Mouse (Mus musculus) kidney, adult 9 months (tissue): ENCODE measurements around the gene Gramd2.

Experiments
- DNase-seq: peaks from one replicate; pipeline ENCODE4 v3.0.0; 2022

Gramd2 gene

DNA sequence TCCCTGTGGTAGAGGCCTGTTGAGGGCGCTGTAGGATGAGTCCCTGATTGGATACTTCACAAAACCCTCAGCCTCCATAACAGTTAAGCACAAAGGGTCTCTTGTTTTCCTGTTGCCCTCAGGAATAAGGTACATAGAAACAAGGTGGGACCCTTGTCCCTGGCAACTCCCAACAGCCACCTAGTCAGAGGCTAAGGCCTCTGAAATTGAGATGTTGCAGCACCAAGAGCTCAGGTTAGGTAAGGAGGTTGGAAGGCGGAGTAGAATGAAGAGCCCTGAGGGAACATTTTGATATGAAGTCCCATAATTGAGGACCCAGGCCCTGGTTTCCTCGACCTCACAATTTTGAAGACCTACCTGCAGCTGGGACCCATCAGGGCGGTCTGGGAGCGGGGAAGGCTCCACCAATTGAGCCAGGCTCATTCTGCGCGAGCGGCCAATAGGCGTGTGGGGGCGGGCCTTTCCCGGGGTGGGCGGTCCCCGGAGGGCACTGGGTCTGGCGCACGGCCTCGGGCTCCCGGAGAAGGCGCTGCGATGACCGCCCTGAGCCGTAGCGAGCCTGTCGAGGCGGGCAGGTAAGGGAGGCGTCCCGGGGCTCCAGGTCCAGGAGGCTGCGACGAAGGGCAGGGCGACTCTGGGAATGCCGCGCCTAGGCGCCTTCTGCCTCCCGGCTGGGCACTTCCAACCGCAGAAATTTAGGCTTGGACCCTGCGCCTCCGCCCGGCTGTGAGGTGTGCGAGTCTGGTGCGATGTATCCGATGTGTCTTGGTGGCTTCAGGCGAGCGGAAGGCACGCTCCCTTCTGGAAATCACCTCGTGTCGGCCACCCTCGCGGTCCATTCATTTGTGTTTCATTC is at the start of gene Gramd2:
Gramd2 (plus strand) TSS at position 467 of the 856 bp plus-strand sequence.
- DNase-seq = peak; percentile 52

DNA sequence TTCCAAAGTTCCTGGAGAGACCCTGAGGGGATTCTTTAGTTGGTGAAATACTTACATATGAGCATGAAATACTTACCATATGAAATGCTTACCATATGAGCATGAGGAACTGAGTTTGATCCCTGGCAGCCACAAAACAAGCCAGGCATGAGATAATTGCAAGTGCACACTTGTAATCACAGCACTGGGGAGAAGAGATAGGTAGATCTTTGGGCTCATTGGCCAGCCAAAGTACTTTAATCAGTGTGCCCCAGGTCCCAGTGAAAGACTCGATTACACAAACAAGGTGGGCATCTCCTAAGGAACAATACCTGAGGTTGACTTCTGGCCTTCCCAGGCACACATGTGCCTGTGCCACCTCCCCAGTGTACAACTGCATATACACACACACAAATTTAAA is 41.6 kb upstream of the Gramd2 start:
- no peak for DNase-seq

DNA sequence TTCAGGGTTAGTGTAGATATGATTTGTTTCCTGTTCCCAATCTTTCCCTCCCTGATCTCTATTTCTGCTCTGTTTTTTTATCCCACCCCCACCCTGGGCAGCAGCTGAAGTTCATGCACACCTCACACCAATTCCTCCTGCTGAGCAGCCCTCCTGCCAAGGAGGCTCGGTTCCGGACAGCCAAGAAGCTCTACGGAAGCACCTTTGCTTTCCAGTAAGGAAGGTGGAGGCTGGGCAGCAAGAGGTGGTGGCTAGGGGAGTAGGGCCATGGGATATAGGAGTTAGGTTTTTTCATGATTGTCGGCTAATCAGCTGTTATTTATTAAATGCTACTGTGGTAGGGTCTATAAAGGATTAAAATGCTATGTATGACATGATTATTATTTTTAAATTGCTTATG is 40.0 kb upstream of the Gramd2 start:
- no peak for DNase-seq

DNA sequence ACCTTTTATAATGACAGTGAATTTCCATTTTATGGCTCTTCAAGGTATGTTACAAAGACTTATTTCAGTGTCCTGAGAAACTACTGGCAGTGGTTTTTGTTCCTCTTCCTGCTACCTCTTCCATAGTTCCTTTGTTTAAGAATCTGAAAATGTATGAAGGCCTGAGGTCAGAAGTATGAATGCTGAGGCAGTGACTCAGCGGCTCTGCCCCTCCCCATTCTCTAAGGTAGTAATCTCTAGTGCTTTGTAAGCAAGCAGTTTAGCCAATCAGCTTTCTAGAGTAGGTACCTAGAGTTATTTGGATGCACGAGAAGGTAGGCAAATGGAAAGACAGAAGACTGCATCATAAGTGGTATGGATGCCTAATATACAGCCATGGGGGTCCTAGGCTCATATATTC is 38.6 kb upstream of the Gramd2 start:
- DNase-seq = no peak

DNA sequence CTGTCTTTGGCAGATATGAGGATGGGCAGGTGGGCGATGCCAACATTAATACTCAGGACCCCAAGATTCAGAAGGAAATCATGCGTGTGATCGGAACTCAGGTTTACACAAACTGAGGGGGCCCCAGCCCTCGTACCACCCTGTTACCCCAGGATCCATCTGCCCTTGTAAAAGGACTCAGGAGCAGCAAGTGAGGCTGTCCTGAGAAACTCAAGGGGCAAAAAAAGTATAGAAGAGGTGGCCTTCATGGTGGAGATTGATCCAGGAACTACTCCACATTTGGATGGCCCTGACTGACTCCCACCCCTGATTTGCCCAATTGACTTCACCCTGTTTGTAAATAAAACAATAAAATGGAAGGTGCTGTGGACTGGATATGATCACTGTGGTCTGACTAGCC is 30.0 kb upstream of the Gramd2 start:
- DNase-seq = no peak

DNA sequence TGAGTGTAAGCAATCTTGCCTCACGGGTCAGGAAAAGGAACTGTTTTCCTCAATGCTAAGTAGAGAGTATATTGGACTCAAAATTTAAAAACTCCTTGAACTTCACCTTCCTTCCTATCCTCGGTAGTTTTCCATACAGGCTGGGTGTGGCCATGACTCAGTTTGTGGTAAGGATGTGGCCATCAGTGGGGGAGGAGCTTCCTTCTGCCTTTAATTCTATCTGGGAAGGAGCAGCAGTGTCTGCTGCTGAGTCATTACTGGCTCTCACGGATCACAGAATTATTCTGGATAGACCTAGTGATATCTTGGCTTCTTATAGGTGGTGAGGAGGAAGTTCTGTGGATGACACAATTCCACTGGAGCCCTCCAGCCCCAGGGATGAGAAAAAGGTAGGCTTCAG is 26.6 kb upstream of the Gramd2 start:
- no peak for DNase-seq

DNA sequence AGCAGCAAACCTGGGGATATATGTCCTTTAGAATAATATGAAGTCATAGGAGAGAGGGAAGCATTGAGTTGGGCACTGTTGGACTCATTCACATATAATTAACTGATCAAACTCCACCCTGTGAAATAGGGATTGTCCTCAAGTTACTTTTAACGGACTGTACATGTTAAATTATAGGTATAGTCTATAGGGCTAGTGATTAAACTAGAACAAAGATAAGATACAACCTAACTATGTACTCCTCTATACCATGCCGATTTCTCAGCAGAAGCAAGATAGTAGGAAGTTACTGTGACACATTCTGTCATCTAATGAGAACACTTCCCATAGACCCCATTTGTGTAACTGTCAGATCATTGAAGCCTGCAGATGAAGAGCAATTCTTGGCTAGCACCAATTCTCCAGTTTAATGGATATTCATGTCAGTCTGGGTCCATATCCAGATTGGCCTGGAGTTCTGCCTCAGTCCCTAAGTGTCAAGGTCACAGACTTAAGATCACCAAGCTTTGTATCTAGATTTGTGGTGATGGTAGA is 25.4 kb upstream of the Gramd2 start:
- DNase-seq = no peak

DNA sequence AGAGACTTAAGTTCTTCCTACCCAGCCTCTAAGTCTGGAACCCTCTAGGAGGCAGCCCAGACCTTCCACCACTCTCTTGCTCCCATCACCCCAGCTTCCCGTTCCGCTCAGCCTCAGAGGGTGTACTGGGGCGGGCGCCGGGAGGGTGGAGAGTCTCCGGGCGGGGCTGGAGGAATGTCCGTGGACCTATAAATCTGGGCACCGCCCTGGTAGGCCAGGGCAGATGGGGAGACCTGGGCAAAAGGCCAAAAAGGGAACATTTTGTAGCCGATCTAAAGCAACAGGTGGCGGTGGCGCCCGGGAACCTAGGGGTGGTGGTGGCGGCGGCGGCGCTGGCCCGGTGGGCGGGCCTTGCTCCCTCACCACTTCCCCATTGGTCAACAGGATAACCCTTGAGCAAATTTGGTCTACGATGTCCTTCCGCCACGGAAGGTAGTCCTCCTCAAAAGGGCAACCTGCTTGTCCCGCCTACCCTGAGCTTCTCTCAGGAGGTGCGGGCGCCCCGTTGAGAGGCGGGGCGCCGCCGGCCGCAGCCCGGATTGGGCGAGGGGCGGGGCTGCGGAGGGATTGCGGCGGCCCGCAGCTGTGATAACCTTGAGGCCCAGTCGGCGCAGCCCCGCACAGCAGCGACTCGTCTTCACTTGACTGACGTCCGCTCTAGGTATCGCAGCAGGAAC is 23.8 kb upstream of the Gramd2 start, which contains the start of gene Pkm:
Pkm (plus strand) TSS at position 411 of the 677 bp plus-strand sequence.
- DNase-seq = peak; percentile 97

DNA sequence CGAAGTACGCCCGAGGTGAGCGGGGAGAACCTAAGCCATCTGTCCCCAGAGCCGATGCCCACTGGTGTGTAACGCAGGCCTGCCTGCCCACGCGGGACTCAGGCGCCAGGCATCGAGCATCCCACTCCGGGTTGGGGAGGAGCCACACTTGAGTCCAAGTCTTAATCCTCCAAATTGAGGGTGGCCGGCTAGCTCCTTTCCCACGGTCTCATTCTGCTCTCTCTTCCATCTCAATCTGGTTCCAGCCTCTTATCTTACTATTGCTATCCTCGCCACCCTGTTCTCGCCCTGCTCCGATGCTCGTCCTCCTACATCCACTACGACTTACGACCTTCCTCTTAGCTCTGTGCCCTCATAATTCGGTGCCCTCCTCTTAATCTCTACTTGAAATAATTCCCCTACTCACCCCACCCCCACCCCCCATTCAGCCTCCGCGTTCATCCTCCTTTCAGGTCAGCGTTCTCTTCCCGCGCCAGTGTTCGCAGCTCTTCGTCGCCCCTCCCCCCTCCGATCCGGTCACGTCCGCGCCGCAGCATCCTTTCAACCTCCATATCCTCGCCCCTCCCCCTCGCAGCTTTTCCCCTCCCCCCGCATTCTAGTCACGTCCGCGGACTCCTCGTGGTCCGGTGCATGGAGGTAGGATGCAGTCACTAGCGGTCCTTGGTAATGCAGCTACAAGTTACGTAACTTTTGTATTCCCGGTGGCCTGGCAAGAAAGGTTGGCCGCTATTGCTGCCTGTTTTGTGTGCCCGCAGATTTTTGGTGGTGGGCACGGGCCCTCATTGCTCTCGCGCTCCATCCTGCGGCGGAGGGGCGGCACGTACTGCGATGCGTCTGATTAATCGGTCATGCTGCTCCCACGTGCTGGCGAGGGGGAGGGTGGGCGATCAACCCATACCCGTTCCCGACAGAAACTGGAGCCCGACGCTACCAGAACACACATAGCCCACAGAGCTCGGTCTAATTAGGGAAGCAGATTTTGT is 23.0 kb upstream of the Gramd2 start:
- DNase-seq = peak; percentile 49

DNA sequence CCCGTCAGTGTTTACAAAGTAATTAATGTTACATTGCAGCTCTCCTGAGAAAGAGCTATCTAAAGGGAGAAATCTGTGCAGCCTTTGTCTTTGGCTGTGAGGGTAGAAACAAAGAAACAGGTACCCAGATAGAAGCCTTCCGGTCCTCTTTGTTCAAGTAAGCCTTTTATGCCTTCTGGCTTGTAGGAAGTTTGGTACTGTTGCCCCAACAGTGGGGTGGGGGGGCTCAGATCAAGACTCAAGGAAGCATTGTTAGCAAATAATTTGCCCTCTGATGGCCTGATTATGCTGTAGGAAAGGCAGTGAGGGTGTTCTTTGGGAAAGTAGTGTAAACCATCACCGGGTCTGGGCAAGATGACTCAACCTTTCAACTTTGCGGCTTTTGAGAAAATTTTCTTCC is 21.8 kb upstream of the Gramd2 start:
- DNase-seq = no peak

DNA sequence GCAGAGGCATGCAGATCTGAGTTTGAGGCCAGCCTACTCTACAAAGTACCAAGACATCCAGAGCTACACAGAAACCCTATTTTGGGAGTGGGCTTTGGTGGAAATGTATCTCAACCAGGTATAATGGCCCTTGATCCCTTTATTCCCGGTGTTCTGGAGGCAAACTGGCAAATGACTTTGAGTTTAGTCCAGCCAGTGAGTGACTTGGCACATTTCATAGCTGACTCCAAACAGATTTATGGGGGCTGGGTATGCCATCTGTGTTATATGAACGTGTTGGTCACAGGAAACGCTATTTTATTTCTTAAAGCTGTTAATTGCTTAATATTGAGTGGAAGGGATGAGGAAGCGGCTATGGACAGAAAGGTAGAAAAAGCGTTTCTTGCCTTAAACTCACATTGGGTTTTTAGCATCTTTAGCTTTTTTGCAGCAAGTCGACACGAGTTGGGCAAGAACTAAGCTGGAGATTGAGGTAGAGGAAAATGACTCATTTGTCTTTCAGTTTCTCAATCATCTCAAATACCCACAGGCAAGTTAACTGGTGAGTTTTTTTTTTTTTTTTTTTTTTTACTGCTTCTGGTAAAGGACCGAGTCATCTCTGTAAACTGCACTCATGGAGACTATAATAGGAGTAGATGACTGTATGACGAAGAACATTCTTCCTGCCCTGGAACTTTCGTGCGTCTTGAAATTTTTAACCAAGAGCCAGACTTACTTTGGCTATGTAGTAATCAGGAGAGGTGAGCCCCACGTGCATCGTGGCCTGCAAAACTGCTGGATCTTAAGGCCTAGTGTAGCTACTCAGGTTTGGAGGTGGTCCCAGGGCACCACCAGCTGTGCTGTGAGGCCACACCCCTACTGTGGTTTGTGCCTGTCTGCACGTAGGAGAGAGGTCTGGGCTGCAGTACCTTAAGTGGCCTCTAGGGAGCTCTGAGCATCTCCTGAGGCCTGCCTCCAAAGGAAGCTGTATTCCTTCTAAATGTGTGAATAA is 20.6 kb upstream of the Gramd2 start:
- peak; percentile 84 for DNase-seq

DNA sequence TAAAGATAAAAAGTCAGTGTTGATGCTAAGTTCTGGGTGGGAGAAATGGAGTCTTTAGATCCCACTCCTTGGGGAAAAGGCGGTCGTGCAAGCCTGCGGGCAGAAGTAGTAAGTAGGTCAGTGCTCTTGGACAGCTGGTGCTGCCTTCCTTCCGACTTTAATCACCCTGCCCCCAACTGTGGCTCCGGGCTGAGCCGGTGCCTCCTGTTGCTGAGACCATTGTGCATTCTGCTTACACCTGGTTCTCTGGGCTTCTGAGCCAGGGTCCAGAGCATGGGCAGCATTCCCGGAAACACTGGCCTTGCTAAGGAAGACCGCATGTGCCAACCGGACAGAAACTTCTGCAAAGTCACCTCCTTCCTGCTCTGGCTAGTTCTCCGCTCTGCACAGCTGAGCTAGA is 19.5 kb upstream of the Gramd2 start:
- DNase-seq = peak; percentile 61

DNA sequence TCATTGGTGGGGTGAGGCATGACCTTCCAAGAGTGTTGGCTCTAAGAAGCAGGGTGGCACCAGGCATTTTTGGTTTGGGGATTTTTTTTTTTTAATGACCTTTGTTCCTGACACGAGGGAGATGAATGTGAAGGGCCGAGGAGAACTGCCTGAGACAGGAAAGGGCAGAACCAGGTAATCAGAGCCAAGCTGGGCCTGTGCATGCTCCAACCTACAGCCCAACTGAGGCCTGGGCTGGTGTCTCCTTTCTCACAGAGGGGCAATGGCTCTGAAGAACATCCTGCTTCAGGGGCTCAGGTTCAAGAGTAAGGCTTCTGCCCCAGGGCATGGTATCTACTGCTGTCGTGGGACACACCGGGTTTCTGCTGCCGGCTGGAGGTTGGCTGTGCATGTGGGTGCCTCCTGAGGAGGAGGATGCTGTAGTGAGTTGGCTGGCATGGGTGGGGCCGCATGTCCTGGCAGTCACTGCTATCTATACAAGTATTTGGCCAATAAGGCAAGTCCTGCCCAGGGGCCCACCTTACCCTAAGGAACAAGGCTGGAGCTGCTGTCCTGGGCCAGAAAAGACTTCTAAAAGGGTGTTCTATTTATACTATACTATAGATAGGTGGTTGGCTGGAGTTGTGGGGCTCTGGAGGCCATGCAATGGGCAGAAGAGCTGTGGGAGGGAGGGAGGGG is 18.5 kb upstream of the Gramd2 start:
- DNase-seq = no peak

DNA sequence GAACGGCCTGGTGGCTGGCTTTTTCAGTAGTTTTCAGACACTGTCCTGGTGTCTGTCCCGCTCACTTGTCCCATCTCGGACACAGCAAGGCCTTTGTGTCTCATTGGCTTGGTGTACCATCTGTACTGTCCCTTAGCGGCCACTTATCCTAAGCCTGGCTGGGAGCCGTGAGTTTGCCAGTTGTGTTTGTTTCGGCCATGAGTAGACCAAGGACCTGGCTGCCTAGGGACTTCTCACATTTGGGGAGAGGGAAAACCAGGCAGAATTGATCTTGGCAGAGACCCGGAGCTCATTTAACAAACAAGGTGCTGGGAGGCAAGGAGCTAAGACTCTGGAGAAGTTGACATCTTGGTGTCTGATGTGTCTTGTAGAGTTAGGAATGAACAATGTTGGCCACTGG is 16.7 kb upstream of the Gramd2 start:
- DNase-seq = no peak

DNA sequence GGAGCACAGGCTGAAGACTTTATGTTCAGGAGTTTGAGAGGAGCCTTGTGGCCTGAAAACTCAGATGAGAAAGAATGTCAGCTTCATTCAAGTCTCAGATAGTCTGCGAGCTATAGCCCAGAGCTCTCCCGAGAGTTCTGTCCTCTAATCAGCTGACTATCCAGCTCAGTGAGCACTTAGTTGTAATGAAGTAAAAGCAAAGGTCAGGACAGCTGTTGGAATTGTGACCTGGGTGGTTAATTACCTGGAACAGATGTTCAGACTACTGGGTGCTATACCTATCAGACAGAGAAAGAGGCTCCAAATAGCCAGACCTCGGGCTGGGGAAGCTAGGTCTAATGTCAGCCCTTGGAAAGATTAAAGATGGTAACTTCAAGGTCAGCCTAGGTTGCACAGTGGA is 16.0 kb upstream of the Gramd2 start:
- DNase-seq = peak; percentile 84

DNA sequence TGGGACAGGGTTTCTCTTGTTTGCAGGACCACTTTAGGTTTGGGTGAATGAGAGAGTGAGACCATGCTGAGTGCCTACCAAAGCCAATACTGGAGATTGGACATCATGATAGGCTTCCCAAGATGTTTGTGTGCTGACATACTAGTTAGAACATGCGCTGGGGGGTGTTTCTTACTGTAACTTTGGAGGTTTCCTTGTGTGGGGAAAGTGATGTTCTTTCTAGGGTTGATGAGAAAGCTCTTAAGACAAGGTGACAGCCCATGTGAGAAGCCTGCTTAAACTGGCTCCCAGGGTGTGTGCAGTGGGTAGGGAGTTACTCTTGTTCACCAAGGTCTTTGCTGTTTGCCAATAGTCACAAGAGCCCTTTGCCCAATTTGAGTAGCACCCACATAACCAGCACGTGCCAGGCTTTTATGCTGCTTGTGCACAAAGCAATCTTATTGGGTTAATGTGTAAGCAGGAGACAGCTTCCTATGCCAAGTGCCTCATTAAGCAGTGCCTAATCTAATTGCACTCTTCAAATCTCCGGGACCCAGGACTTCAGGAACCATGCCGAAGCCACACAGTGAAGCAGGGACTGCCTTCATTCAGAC is 15.2 kb upstream of the Gramd2 start:
- DNase-seq = peak; percentile 85

DNA sequence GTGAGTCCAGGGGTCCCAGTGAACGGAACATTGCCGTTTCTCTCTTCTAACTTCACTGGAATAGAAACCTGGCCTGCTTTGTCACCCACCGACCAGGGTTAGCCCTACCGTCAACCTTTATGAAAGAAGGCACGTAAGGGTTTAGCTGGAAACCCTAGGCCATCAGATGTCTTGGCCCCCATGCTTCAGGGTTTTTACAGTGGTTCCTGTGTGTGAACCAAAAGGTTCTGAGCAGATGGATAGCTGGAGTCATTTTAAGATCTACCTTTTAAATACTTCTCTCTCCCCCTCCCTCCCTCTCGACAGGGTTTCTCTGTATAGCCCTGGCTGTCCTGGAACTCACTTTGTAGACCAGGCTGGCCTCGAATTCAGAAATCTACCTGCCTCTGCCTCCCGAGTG is 13.9 kb upstream of the Gramd2 start:
- no peak for DNase-seq

DNA sequence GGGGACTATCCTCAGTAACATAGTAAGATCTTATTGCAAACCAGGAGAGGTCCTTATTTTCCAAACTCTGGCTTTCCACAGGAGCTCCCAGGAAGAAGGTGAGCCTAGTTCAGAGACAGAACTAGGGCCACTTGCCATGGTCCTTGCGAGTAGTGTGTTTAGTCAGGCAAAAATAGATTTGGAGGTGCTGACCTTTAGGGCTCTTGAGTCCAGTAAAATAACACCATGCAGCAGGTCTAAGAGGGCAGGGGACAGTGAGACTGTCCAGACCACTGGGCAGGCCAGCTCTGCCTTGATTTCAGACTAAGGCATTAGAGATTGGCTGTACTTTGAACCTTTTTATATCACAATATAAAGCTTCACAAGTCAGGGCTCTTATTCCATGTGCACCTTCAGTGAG is 13.1 kb upstream of the Gramd2 start:
- no peak for DNase-seq

DNA sequence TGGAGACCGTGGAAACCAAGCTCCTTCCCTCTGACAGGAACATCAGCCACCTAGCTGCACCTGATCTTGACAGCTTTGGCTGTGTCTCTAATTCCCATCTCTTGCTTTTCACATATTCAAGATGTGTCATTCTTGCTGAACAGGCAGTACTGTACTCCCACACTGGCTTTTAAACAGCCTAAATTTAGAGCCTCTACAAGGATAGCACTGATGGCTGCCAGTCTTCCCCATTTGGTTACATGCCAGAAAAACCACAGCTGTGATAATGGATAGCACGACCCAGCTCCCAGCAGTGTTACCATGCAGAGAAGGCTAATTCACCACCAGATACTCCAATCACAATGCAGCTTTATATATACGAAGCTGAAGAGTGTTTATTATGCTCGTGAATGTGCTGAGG is 12.7 kb upstream of the Gramd2 start:
- DNase-seq = no peak

DNA sequence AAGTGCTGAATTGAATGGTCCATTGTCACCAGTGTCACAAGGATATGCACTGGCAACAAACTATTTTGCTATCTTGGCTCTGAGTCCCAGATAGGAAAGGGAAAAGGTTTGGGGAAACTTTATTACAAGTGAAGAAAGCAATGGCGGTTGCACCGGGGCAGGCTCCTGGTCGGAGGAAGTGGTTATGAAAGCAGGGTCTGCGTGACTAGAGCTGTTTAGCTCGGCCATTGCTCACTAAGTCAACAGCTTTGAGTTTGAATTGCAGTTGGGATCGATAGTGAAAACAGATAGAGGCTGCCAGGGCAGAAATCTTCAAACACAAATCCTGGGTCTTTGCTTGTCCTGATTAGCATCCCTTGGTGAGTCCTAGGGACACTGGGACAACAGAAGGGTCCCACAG is 12.0 kb upstream of the Gramd2 start:
- DNase-seq = no peak

DNA sequence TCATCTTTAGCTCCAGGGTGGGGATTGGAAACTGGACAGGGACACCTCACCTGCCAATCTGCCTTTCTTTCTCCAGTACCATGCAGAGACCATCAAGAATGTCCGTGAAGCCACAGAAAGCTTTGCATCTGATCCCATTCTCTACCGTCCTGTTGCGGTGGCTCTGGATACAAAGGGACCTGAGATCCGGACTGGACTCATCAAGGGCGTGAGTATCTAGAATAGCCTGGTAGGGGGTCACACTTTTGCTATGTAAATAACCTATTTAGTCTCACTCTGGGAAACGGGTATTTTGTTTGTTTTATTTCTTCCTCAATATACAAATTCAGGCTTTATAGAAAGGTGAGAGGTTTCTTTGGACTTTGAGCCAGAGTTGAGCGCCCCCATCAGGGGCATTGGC is 11.5 kb upstream of the Gramd2 start:
- no peak for DNase-seq
